Mouse (Mus musculus): ENCODE results near the gene Fosb.

Fosb gene

DNA sequence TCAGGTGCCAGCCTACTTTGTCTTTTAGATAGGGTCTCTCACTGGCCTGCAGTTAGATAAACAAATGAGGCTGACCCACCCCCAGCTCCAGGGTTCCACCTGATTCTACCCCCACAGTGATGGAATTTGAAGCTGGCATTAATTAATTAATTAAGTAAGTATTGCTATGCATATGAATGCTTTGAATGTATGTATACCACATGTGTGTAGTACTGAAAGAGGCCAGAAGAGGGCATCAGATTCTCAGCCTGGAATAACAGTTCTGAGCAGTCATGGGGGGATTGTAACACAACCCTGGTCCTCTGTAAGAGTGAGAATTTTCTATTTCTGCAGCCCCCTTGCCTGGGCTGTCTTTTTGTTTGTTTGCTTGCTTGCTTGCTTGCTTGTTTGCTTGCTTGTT, 18.6 kb upstream of the Fosb start:
- no peak for DNase-seq

DNA sequence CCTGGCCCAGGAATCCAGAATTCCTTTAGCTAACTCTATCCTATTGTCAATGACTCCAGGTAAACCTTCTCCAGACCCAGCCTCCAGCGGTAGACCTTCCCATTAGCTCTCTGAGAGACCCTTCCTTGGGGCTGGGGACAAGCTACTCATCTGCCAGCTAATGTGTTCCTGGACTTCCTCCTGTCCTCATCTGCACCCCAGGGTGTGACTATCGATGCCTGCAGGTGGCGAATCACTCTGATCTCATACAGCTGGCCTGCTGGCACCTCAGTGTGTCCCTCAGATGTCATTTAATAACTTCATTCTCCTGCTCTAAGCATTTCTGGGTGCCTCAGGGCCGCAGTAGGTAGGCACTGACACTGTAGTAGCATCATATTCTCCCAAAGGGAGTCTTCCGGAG, 17.9 kb upstream of the Fosb start:
- no peak for DNase-seq

DNA sequence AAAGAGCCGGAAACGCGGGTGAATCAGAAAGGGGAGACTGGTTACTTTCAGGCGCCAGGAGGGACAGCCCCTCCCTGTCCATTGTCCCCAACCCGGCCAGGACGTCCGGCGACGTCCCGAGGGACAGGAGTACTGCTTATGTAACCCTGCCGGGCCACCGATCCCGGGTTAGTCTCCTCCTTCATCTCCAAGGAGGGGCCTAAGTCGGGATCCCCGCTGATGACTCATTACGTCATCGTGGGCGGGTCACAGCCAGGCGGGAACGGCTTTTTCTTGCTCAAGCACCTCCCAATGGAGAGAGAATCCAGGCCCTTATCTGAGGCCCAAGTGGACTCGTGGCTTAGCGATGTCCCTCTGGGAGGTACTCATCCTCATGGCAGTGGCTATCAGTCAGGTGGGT, 17.3 kb upstream of the Fosb start:
- DNase-seq: peak; percentile 94

DNA sequence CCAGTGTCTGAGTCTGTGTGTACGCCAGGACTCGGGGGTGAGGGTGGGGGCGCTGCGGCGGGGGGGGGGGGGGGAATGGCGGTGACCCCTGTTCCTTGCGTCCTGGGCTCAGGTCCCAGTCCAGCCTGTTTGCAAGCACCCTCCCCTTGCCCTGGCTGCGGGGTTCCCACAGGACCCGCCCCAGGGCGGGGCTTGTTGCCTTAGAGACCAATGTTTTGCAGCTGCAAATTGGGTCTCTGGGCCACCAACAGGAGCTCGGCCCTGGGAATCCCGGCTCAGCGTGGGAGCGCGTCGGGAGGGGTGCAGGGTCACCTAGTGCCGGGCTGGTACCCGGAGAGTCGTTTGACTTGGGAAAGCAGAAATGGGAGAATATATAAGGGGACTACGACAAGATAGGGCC, 16.5 kb upstream of the Fosb start:
- peak; percentile 88 for DNase-seq

DNA sequence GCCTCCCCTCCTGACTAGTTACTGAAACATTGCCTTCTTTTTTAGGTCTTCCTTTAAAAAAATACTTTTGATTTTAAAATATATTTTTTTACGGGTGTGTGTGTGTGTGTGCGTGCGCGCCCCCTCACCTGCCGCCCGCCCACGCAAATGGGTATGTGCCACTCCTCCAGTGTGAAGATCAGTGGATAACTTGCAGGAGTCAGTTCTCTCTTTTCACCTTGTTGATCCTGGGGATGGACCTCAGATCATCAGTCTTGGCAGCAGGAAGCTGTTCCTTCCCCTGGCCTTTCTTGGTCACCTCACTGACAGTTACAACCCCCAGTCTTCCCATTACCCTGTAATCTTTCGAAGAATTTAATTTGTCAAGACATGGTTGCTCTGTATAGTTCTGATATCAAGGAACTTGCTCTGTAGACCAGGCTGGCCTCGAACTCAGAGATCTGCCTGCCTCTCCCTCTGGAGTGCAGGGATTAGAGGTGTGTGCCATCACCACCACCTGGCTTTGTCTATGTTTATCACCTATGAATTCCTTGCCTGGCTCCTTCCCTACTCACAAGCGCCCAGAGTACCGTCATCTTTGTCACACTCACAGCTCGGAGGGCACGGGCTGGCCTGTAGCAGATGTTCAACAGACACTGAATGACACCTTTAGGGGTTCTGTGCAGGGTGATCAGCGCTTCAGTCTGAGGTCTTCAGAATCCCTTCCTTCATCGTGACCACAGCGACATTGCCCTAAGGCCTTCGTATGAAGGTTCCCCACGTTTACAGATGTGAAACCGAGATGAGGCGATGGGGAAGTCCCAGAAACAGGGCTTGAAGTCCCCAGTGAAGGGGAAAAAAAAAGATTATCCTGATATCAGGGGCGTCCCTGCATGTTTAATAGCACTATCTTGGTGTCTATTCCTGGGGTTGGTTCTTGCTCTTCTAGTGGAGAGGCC, 15.7 kb upstream of the Fosb start:
- DNase-seq: no peak

DNA sequence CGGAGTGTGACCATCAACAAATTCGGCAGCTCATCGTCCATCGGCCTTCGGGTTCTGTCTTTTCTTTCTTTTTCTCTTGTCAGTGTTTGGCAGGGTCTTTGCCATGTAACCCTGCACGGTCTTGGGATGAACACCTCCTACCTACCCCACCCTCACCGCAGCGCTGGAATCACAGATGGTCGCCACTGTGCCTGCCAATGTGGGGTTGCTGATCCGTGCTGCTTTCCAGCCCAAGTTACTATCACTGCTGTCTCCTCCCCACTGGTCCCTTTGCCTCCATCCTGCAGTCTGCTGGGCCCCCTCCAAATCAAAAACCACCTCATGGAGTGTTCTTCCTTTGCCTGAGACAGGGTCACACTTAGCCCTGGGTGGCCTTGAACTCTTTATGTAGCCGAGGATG, 14.4 kb upstream of the Fosb start:
- no peak for DNase-seq

DNA sequence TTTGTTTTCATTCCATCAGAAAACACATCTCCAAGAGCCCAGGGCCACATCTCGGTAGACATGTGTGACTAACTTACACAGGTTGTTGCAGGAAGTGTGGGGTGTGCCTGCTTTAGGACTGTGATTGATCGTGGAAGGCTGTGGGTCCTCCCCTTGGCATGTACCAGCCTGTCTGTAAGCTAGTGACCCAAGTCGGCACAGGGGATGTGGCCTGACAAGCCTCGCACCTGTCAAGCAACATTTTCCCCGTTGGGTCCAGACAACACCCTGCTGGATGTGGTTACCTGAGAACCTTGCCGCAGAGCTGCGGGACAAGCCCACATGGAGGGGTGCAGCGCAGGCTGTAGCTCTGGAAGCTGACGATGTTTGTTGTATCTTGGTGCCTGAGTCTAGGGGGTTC, 12.6 kb upstream of the Fosb start:
- no peak for DNase-seq

DNA sequence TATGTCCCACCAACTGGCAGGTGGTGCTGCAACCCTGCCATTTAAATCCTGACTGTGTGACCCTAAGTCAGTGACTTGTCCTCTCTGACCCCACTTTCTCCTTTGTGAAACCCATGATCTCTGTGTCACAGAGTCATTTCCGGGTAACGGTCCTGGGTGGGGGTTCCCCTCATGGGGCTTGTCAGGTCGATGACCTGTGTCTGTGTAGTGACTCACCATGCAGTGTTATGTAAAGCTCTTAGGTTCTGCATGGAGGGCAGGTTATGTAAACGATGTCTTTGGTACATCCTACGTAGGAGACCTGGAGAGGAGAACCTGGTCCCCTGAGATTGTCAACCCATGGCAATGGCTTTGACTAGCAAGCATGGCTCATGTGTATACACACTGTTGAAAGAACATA, 11.6 kb upstream of the Fosb start:
- DNase-seq: no peak

DNA sequence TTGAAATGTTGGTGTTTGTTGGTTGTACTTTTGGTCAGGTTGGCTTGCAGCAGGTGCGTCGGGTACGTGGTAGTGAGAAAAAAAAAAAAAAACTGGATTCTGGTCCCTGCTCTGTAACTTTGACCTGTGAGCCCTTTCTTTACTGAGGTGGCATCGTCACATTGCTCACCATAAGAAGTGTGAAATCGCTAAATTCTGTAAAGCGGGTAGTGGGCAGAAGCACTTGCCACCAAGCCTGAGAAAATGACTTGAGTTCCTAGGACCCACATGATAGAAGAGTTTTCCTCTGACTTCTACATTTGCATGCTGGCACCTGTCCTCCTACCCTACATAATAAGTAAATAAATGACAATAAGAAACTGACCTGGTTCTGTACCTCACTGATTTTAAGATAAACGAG, 10.8 kb upstream of the Fosb start:
- DNase-seq: no peak

DNA sequence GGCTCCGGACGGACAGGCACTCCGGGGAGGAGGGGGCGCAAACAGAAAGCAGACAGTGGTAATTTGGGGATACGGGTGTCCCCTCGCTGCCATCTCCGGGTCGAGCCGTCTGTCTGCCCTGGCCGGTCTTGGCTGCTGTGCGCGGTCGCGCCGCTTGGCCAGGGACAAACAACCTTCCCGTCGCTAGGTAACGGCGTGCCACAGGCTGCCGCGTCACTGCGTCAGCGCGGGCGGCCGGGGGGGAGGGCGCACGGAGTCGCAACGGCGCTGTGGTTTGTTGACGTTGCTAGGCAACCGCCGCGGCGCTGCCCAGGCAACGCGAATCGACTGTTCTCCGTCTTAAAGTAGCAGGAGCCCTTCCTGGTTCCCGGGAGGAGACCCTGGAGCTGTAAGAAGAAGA, 10.1 kb upstream of the Fosb start:
- peak; percentile 96 for DNase-seq

DNA sequence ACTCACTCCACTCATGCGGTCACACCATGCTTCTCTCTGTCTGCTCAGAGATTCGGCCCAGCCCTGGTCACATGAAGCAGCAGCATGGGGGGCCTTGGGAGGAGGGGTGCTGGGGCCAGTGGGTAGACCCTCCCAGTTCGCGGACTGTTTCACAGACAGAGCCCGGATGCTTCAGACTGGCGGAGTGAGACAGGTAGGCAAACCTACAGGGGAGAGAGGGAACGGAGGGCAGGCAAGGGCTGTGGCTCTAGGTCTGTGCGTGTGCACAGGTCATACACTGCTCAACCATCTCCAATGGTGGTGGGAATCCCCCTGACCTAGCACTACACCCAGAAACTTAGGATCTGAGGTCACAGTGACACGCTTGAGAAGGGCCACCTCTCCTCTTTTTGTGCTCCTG, 9.6 kb upstream of the Fosb start:
- no peak for DNase-seq

DNA sequence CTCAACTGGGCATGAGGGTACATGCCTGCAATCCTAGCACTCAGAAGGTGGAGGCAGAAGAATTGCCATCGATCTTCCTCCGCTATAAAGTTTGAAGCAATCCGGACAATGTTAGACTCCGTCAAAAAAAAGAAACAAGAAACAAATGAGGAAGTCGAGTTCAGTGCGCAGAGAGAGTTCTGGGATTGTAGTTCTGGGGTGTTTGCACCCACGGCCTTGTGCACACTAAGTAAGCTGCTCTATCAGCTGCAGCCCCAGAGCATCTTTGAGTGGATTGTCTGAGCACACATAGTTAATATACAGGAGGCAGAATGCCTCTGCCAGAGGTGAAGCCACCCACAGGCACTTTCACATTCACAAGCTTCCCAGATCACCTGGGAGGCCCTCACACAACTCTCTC, 8.8 kb upstream of the Fosb start:
- no peak for DNase-seq

DNA sequence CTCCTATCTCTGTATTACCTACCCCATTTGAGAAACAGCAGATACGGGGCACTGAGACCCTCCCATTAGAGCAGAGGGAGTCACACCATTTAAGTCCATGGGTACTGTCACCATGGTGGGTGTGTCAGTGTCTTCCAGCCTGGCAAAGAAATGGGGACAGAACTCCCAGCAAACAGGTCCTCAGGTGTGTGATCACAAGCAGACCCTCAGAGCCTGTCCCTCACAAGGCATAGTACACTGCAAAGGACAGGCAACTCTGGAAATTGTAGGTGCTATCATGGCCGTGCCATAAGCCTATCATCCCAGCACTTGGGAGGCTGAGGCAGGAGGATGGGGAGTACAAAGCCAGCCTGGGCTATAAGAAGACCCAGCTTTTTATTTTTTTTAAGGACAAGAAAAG, 8.3 kb upstream of the Fosb start:
- no peak for DNase-seq

DNA sequence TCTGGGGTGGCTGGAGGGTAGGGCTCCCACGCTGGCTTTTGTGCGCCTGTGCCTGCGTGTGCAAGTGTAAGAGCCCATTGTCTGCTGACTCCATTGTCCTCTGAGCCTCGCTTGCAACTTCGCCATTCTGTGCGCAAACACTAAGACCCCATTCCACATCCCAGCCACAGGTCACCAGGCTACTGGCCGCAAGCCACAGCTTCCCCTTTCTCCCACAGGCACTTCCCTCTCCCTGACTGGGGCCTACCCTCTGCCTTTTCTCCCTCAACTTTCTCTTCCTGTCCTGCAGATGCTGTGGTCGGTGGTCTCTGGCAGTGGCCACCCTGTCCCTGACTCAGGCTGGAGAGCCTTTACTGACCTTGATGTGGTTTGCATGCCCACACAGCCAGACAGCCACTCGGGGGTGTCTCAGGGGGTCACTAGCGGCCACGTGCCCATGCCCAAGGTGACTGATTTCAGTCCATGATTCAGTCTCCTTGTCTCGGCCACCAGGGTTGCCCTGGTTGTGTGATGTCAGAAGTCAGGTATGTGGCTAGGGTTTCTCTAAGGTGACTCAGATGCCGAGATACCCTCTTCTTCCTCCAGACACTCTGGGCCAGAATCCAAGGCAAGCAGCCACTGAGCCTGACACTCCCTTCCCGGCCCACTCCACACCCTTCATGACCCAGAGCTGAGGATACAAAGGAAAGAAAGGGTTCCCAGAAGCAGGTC, 6.8 kb upstream of the Fosb start:
- DNase-seq: no peak

DNA sequence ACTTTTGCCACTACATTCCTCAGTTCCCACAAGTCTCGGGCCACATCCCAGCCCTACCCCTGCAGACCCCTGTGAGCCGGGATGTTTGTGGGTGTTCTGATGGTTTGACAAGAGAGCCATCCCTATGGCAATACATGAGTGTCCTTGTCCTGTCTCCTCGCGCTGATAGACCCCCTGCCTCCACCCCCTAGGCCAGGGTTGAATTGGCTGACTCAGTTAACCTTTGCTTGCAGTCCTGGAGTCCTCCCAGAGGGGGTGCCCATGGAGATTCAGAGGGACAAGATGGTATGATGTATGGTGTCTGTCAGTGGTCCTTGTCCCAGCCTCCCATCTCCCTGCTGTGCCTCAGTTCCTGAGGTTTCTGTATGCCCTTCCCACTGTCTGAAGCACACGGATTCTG, 4.2 kb upstream of the Fosb start:
- no peak for DNase-seq

DNA sequence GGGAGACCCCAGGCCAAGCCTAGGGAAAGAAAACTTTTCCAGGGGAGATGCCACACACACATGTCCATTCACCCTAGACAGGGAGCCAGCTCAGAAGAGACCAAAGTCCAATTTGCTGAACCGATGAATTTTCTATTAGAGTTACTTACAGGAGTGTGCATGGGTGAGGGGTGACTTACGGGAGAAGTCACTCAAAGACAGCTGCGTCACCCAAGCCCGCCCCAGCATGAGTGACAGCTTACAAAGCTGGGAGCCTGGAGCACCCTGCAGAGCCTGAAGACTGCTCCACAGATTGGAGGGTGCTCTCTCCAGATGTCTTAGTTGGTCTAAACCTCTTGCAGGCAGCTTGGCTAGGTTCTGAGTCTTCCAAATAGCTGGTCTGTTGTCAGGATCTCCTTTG, 2.1 kb upstream of the Fosb start:
- peak; percentile 71 for DNase-seq

DNA sequence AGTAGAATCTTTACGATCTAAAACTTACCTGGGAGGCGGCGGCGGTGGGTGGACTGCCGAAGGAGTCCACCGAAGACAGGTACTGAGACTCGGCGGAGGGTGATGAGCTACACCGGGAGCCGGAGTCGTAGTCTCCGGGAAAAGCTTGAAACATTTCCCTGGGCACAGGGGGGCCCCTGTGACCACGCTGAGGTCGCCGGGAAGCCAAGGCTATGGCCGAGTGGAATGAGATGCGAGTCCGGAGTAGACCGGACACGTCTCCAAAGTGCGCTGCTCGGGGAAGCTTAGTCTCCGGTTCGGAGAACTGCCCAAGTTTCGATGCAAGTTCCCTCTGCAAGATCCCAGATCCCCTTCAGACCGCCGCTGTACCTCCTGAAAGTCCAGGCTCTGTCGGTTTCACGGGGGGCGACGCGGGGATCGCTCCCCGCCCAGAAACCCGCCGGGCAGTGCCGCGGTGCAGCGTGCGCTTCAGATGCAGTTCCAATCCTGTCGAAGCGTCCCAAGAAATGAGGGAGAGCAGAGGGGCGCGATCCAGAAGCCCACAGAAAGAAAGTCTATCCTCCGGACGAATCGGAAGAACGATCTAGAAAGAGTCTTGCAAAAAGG, 470 bp downstream of the Fosb start:
- no peak for DNase-seq

DNA sequence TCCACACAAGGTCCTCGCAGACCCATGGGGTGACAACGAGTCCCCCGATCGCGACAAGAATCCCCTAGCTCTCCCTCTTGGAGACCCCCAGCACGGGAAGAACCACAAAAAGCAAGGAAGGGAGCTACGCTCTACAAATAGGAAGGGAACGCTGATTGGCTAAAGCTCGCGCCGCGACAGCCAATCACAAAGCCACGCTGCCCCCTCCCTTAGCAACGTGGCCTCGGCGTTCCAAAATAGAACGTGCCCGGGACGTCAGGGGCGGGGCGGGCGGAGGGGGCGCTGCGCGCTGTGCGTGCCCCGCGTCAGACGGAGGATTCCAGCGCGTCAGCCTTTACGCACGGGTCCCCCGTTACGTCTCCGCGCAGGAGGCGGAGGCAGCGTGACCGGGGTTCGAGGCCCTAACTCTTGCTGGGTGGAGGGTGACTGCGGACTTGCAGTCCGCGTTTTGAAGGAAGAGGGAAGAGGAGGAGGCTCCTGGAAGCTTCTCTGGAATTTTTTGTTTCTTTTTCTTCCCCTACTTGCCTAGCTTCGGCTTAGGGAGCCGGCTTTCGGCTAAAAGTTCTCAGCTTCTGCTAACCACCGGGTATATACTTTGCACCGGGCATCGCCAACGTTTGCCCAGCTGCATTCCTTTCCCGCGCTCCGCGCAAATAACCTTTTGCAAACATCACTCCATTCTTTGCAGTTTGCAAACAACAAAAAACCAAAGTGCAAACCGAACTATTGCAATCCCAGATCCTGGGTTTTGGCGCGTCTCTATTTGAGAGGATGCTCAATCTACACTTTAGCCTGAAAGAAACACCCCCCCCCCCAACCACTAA, 1.2 kb downstream of the Fosb start:
- DNase-seq: peak; percentile 96

DNA sequence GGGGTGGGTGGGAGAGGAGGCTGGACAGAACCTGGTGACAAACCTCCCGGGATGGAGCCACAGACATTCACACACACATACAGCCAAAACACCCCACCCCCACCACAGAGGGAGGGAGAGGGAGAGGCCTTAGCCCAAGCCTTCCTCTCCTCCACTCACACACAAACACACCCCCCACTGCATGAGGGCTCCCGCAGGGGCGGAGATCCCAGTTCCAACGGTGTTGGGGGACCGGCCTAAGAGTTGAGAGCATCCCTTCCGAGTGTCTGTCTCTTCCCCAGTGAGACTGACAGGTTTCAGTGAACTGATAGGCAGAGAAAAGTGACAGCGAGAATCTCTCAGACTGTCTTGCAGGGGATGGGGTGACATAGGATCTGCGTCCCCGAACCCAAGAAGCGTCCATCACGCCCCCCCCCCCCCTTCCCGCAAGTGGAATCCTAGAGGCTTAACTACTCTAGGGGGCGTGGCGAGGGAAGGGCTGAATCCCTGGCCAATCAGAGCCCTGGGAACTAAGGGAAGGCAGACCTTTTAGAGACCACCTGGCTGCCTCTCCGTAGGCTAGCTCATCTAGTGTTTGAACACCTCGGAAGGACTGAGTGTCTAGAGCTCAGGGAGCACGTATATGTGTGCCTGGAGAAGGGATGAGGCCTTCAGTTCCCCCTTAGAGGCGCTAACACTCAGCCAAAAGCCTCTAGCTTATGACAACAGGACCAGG, 2.0 kb downstream of the Fosb start:
- DNase-seq: peak; percentile 79

DNA sequence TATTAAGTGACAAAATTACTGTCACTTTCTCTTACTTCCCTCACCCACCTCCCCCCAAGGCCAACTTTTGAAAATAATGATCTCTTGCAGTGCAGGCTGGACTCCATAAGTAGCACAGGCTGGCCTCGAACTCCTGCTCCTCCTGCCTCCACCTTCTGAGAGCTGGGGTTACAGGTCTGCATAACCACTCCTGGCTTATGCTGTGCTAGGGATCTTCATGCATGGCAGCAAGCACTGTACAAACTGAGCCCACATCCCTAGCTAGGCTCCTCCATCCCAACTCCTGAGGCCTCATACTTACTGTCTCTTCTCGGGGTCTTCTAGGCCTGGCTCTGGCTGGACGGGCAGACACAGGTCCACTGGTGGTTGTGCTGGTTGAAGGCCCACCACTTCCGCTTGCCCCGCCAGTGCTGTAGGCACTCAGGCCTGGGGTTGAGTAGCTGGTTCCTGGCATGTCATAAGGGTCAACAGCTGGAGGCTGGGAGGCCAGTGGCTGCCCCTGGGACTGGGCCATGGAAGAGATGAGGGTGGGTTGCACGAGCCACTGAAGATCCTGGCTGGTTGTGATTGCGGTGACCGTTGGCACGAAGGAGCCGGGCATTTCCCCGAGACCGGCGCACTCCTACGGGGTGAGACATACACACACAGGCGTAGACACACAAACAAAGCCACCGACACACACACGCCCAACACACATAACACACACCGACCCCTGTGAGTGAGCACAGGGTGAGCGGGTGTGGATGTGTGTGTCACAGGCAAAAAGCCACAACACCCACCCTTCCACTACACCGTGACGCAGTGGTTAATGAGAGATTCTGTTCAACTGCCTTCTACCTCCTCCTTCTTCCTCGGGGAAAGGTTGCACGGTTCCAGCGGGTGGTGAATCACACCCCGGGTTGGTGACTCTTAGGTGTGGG, 2.8 kb downstream of the Fosb start:
- no peak for DNase-seq
